Mouse (Mus musculus) thymus, postnatal 25 days (tissue): ENCODE results near the gene Cd151.
"Not testable (repeated sequence)": the region's sequence is repeated elsewhere in the genome, so short reads cannot be mapped to it uniquely, and the experiment has no call there.

ENCODE experiments used
- DNase-seq: peaks from one replicate; pipeline ENCODE4 v3.0.0; 2022

Gene Cd151

GRCm38 (mm10) chr7:141436523-141436892, 30.7 kb upstream of the Cd151 start:
- DNase-seq: no peak

GRCm38 (mm10) chr7:141437178-141438120, 29.7 kb upstream of the Cd151 start, which contains the start of gene Slc25a22:
Slc25a22 (minus strand) TSS chr7:141437892.
- DNase-seq: peak; percentile 88

GRCm38 (mm10) chr7:141438201-141438968, 28.8 kb upstream of the Cd151 start:
- DNase-seq: no peak

- DNase-seq: no peak
Measured at GRCm38 (mm10) chr7:141439140-141439679, 28.0 kb upstream of the Cd151 start.

GRCm38 (mm10) chr7:141439811-141440210, 27.4 kb upstream of the Cd151 start:
- no peak for DNase-seq

GRCm38 (mm10) chr7:141440613-141441012, 26.6 kb upstream of the Cd151 start:
- peak; percentile 39 for DNase-seq

- DNase-seq: no peak
Measured at GRCm38 (mm10) chr7:141441460-141441859, 25.7 kb upstream of the Cd151 start.

- no peak for DNase-seq
Measured at GRCm38 (mm10) chr7:141442199-141442598, 25.0 kb upstream of the Cd151 start.

GRCm38 (mm10) chr7:141443081-141443821, 23.9 kb upstream of the Cd151 start:
- DNase-seq: peak; percentile 55

- peak; percentile 69 for DNase-seq
Measured at GRCm38 (mm10) chr7:141443828-141444237, 23.4 kb upstream of the Cd151 start, which contains the start of gene Pidd1. Pidd1 (minus strand) TSS chr7:141444025.

- DNase-seq: not testable (repeated sequence)
Measured at GRCm38 (mm10) chr7:141446374-141446773, 20.8 kb upstream of the Cd151 start.

- DNase-seq: peak; percentile 94
Measured at GRCm38 (mm10) chr7:141447110-141447991, 19.8 kb upstream of the Cd151 start, which contains the start of gene Rplp2. Rplp2 (plus strand) TSS chr7:141447370.

GRCm38 (mm10) chr7:141451928-141452327, 15.3 kb upstream of the Cd151 start:
- DNase-seq: no peak

GRCm38 (mm10) chr7:141453636-141454035, 13.6 kb upstream of the Cd151 start:
- no peak for DNase-seq

- DNase-seq: peak; percentile 95
Measured at GRCm38 (mm10) chr7:141454967-141455551, 12.1 kb upstream of the Cd151 start, which contains the start of gene Pnpla2. Pnpla2 (plus strand) TSS chr7:141455198.

- peak; percentile 46 for DNase-seq
Measured at GRCm38 (mm10) chr7:141455610-141456314, 11.4 kb upstream of the Cd151 start.

- no peak for DNase-seq
Measured at GRCm38 (mm10) chr7:141456739-141457138, 10.5 kb upstream of the Cd151 start.

GRCm38 (mm10) chr7:141457236-141457635, 10.0 kb upstream of the Cd151 start:
- no peak for DNase-seq

- DNase-seq: peak; percentile 57
Measured at GRCm38 (mm10) chr7:141457986-141458660, 9.1 kb upstream of the Cd151 start.

- DNase-seq: no peak
Measured at GRCm38 (mm10) chr7:141458661-141459060, 8.5 kb upstream of the Cd151 start.
